Mouse (Mus musculus) brain, embryonic 14.5 days (tissue): ENCODE data around the gene Slc39a9.

Experiments
- CTCF ChIP-seq: fragments of 200-500 bp; IDR thresholded peaks from 2 replicates; pipeline ENCODE4 v1.5.1; 2012; ENCODE audit warnings: inconsistent platforms, mild to moderate bottlenecking, moderate library complexity, borderline replicate concordance; ENCODE audit not compliant: insufficient read depth, insufficient read length; ENCODE audit errors: extremely low read depth
- POLR2A ChIP-seq: fragments of 200-500 bp; IDR thresholded peaks from 2 replicates; pipeline ENCODE4 v1.6.1; 2012; ENCODE audit warnings: mild to moderate bottlenecking, inconsistent platforms, borderline replicate concordance; ENCODE audit not compliant: poor library complexity, insufficient read depth, insufficient read length, severe bottlenecking; ENCODE audit errors: extremely low read depth

DNA sequence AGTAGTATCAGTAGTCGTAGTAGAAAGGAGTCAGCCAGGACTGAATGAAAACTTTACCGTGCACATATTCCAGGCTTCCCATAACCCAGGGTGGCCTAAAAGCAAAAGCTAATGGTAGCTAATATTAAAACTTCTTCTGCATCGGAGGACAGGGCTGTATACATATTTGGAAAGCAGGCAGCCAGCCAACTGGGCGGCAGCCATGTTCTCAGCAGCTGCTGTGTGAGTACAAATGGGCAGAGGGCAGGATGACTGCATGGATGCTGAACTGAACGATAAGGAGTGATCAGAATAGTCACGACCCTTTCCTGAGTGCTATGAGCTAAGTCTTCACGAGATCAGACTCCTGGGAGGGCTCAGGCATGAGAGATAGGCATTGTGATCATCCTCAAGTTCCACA lies 57.6 kb downstream of the Slc39a9 start:
- TF ChIP-seq CTCF (no peak), POLR2A (no peak)
